Mouse (Mus musculus) ES-Bruce4 (cell line): Measurements from ENCODE around the gene Tecpr1.

ENCODE experiments used
- CTCF ChIP-seq: IDR thresholded peaks from one replicate; pipeline ENCODE4 v1.8.1; 2011; ENCODE audit warnings: low read depth, low read length
- EP300 ChIP-seq: IDR thresholded peaks from 2 replicates; pipeline ENCODE4 v1.6.1; 2011; ENCODE audit warnings: low read depth, low read length; ENCODE audit not compliant: insufficient read depth

DNA sequence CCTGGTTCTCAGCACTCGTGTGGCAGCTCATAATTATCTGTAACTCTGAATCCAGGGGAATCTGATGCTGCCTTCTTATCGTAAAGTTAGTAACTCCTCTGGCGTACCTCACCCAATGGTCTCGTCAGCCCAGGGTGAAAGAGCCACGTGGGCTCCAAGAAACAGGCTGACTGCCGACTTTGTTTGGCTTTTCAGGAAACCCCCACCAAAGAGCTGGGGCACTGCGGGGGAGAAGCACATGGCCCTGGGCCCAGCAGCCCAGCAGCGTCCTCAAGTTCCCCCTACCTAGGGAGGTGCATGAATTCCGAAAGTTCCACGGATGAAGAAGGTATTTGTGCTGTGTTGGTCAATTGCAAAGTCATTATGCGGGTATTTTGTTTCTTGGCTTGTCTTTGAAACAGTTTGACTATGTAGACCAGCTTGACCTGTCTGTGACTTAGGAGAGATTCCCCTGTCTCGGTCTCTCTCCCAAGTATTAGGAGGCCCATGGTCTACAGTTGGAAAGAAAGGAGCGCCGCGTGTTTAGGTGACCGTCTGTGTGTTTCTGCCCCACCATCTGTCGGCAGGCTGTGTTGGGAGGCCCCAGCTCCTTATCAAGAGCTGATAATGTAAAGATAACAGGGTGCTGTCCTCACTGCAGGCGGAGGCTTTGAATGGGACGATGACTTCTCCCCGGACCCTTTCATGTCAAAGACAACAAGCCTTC, 40.7 kb downstream of the Tecpr1 start:
- no peak for TF ChIP-seq EP300
- no peak for TF ChIP-seq CTCF
